Mouse (Mus musculus) CH12F3 (cell line): Measurements from ENCODE around the gene Kcnj14.

Experiments used
- in situ Hi-C: fragments of 300-500 bp; cut with MboI; formaldehyde crosslinking; loops from 2 replicates; pipeline ENCODE4 v1.14.3; 2020; ENCODE audit warnings: low sequenced_read_pairs

Gene Kcnj14

GRCm38 (mm10) chr7:45832428-45832827 is 7.8 kb upstream of the Kcnj14 start:
- in situ Hi-C loops, result no loop called here

GRCm38 (mm10) chr7:45831128-45831525 is 6.5 kb upstream of the Kcnj14 start:
- in situ Hi-C loops, result no loop called here

- in situ Hi-C loops, result no loop called here
These were observed 6.0 kb upstream of the Kcnj14 start, which contains the start of gene Grwd1 for GRCm38 (mm10) chr7:45830427-45831127. Gene Grwd1, minus strand, starts transcription at chr7:45830944.

GRCm38 (mm10) chr7:45826631-45827030 is 2.0 kb upstream of the Kcnj14 start:
- in situ Hi-C loops, result no loop called here

GRCm38 (mm10) chr7:45820913-45821312 is 3.7 kb downstream of the Kcnj14 start:
- in situ Hi-C loops, result no loop called here

GRCm38 (mm10) chr7:45819843-45820242 is 4.7 kb downstream of the Kcnj14 start:
- in situ Hi-C loops, result no loop called here

GRCm38 (mm10) chr7:45815984-45816351 is 8.6 kb downstream of the Kcnj14 start:
- in situ Hi-C loops, result no loop called here

- in situ Hi-C loops, result no loop called here
These were observed 9.1 kb downstream of the Kcnj14 start for GRCm38 (mm10) chr7:45815323-45815983.

GRCm38 (mm10) chr7:45814841-45815240 is 9.7 kb downstream of the Kcnj14 start:
- in situ Hi-C loops, result no loop called here

GRCm38 (mm10) chr7:45813787-45814779 is 10.5 kb downstream of the Kcnj14 start, which contains the start of gene Cyth2:
Gene Cyth2, minus strand, starts transcription at chr7:45814581.
- in situ Hi-C loops, result no loop called here

GRCm38 (mm10) chr7:45812921-45813320 is 11.7 kb downstream of the Kcnj14 start:
- in situ Hi-C loops, result no loop called here

- in situ Hi-C loops, result no loop called here
These were observed 15.1 kb downstream of the Kcnj14 start for GRCm38 (mm10) chr7:45809276-45810075.

- in situ Hi-C loops, result no loop called here
These were observed 16.1 kb downstream of the Kcnj14 start for GRCm38 (mm10) chr7:45808471-45808870.

GRCm38 (mm10) chr7:45805941-45806340 is 18.6 kb downstream of the Kcnj14 start:
- in situ Hi-C loops, result no loop called here

- in situ Hi-C loops, result loop anchor here (5.0 kb wide), 1 partner anchor 70 kb away; no protein-coding TSS in a partner anchor
These were observed 22.0 kb downstream of the Kcnj14 start for GRCm38 (mm10) chr7:45802551-45802950.

- in situ Hi-C loops, result loop anchor here (5.0 kb wide), 1 partner anchor 69 kb away; no protein-coding TSS in a partner anchor
These were observed 23.2 kb downstream of the Kcnj14 start for GRCm38 (mm10) chr7:45801348-45801747.

GRCm38 (mm10) chr7:45800546-45801204 is 23.9 kb downstream of the Kcnj14 start:
- in situ Hi-C loops, result loop anchor here (5.0 kb wide), 1 partner anchor 68 kb away; no protein-coding TSS in a partner anchor

GRCm38 (mm10) chr7:45800001-45800400 is 24.6 kb downstream of the Kcnj14 start:
- in situ Hi-C loops, result loop anchor here (5.0 kb wide), 1 partner anchor 68 kb away; no protein-coding TSS in a partner anchor

- in situ Hi-C loops, result no loop called here
These were observed 25.7 kb downstream of the Kcnj14 start for GRCm38 (mm10) chr7:45798931-45799330.

- in situ Hi-C loops, result no loop called here
These were observed 26.1 kb downstream of the Kcnj14 start for GRCm38 (mm10) chr7:45798511-45798836.
